Mouse (Mus musculus) G1E (cell line): ENCODE measurements around the gene Astn1.

Experiments used
- CTCF ChIP-seq: IDR thresholded peaks from 2 replicates; pipeline ENCODE4 v1.5.1; 2012; ENCODE audit warnings: low read depth, low read length, inconsistent platforms, mixed read lengths
- GATA1 ChIP-seq: IDR thresholded peaks from 2 replicates; pipeline ENCODE4 v1.6.1; 2012; ENCODE audit warnings: borderline replicate concordance, low read length, inconsistent platforms, mixed read lengths
- GATA2 ChIP-seq: IDR thresholded peaks from 2 replicates; pipeline ENCODE4 v1.6.1; 2012; ENCODE audit warnings: low read depth, low read length, inconsistent platforms, borderline replicate concordance
- TAL1 ChIP-seq: conservative IDR thresholded peaks from 2 replicates; pipeline ENCODE4 v1.6.1; 2012; ENCODE audit warnings: low read depth, low read length, inconsistent platforms, mixed read lengths

- TF ChIP-seq CTCF, result no peak
- no peak for TF ChIP-seq TAL1
- TF ChIP-seq GATA2, result no peak
- no peak for TF ChIP-seq GATA1
These were observed 186.2 kb downstream of the Astn1 start for GRCm38 (mm10) chr1:158548319-158548718.
